Mouse (Mus musculus): ENCODE measurements around the gene Ghrl. TPM values are rescaled to one million over a fixed set of nuclear protein-coding genes. Genes with fewer than 3 reads are reported as not detected.
A peak's percentile ranks its signal among the peaks of the same experiment; 100 is the strongest.
"Not testable (repeated sequence)": the region's sequence is repeated elsewhere in the genome, so short reads cannot be mapped to it uniquely, and the experiment has no call there.

Gene Ghrl
- total and polyA plus RNA-seq, 3 experiments: not detected

DNA sequence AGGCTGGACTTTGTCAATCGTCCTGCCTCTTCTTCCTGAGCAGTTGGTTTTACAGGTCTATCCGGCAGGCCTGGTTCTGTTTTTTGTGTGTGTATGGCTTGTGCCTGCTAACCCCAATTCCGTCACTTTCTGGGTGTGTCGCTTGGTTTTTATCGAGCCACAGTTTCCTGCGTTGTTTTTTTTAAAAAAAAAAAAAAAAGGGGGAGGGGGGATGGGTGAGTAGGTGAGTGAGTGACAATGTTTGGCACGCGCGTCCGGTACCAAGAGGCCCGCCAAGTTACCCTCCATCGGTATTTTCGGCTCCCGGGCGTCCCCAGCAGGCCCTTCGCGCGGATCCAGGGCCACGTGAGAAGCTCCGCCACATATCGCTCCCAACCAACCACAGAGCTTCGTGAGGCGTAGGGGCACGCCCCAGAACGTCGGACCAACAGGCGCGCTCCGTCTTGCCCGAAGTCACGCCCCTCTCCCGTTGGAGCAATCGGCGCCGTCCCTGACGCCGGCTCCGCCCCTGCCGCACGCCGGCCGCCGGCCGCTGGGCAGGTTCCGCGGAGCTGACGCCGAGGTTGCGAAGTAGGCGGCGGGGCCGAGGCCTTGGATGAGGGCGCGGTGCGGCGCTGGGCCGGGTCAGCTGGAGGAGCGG, 23.0 kb downstream of the Ghrl start, which contains the start of gene Tatdn2:
Tatdn2 (plus strand) TSS at position 469 of the 640 bp plus-strand sequence.
- DNase-seq: peak; percentile 99

DNA sequence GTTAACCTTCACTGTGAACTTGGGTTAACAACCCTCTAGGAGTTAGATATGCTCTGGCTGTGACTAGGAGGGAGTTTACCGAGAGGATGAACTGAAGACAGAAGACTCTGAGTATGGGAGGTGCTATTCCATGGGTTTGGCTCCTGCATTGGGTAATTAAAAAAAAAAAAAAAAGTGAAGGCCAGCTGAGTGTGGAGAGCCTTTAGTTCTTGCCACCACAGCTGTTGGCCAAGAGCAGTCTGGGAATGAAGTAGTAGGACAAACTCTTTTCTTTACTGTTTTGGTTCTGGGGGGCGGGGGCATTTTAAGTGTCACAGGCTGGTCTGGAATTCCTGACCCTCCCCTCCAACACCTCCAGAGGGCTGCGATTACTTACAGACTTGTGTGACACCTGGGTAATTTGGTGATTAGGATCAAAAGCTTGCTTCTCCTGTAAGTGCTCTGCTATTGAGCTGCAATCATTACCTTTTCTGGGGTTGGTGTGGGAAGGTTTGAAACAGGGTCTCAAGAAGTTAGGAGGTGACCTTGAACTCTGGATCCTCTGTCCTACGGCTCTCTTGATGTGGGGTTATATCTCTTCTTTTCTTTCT, 23.8 kb downstream of the Ghrl start:
- no peak for DNase-seq

GRCm38 (mm10) chr6:113695203-113695602, 24.5 kb downstream of the Ghrl start:
- DNase-seq: no peak

DNA sequence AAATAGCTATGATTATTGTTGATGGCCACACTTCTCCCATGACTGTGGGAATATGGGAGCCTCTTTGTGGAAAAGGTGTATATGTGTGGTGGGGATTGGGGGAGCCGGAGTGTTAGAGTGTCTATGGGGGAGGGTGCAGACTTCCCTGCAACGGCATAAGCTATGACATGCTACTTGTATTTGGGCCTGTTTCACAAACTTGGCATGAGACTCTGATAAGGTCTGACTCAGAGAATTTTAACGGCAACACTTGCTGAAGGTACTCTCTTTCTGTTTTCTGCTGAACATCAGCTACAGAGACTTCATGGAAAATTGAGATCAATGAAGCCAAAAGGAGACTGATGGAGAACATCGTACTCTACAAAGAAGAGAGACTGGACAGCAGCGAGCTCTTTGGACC, 26.3 kb downstream of the Ghrl start:
- DNase-seq: no peak

DNA sequence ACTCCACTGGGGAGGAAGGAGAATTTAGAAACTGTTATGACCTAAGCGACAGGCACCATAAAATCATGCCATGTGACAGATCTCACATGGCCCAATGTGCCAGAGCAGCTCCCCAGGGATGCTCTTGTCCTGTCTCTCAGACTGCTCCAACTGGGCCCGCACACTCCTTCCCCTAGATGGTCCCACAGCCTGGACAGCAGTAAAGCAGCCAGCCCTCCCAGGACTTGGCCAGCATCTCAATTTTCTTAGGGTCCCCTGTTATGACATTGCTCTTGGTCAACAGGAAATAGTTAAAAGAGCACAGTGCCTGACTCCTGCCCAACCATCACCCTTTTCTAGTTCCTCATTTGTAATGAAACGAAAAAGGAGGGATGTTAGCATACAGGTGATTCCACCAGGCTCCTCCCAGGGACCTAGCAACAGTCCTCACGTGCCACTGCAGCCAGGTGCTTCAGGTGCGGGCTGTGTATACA, 27.0 kb downstream of the Ghrl start:
- DNase-seq: no peak

DNA sequence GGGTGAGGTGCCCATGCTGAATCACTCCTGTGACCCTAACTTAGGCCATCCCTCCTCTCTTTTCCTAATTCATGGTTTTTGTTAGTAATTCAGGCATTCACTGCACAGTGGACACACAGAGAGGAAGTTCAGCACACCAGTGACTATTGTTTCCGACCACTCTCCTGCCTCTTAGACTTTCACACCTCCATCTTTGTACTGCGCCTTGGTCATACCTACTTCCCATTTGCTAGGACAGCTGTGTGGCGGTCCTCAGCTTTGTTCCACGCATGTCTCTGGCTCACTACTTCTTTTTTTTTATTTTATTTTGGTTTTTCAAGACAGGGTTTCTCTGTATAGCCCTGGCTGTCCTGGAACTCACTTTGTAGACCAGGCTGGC, 28.6 kb downstream of the Ghrl start:
- no peak for DNase-seq

DNA sequence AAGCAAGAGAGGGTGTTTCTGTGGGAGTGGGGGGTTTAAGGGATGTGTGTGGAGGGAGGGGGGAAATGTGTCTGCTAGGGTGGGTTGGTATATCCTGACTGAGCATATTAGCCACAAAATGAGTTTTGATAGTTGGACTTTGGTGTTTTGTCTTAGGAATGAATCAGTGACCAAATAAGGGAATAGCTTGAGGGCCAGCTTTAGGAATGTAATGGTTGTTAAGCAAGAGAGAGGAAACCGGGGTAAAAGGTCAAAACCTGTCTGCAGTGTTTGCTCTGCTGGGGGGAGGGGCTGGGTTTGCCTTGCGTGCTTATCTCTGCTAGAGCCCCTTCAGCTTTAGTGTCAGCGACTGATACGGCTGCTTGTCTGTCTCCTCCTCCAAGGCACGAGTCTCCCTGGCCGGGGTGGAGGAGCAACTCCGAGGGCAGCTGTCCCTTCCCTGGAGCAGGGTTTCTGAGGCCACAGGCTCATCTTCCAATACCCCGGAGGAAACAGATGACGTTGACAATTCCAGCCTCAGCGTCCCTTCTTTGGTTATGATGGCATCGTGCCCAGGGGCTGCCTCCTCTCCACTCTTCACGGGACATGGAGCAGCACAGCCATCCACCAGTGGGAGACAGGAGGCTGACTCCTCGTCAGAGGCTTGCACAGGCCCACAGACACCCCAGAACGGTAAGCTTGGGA, 29.1 kb downstream of the Ghrl start:
- DNase-seq: peak; percentile 84

- DNase-seq: peak; percentile 61
These were observed 29.7 kb downstream of the Ghrl start for GRCm38 (mm10) chr6:113690008-113690399.

DNA sequence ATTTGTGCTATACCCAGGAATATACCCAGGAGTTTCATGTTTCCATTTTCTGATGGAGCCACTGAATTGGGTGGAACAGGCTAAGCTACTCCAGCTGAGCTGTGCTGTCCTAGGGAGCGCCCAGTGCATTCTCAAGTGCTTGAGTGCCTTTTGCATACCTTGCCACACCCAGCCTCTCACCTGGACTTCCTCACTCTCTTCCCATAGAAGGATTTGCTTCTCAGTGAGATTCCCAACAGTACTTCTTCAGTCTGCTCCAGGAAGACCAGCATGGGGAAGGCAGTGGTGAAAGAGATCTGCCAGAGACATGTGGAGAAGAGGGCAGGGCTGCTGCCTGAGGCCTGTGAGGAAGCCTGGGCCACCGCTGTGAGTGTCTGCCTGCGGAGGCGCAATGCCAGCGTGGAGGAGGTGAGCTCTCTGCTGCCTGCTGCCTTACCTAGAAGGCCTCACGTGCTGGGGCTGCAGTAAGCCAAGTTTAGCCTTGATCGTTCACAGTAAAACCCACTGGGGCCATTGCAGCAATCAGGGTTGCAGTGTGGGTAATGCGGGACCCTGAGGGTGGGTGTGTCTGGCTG, 33.0 kb downstream of the Ghrl start:
- no peak for DNase-seq

DNA sequence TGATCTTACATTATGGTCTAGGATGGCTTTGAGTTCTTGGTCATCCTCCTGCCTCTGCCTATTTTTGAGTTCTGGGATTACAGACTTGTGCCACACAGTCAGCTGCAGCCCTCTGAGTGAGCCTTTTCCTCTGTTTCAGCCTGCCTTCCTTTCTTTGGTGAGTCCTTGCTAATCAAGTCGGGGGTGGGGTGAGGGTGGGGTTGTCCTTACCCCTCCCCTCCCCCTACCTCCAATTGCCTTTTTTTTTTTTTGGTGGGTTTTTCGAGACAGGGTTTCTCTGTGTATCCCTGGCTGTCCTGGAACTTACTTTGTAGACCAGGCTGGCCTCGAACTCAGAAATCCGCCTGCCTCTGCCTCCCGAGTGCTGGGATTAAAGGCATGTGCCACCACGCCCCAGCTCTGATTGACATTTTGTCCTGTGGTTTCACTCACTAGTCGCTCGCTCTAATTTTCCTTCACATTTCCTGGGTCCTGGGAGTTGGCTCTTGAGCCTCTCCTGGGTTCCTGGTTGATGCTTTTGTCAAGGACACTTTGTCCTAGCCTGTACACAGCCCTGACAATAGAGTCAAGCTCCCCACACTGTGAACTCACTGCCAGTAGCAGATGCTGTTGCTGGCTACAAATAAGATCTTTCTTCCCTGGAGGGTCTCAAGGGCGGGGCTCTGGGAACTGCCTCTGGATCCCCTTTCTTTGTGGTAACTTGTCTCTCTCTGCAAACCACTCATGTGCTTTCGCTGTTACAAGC, 36.4 kb downstream of the Ghrl start:
- no peak for DNase-seq

DNA sequence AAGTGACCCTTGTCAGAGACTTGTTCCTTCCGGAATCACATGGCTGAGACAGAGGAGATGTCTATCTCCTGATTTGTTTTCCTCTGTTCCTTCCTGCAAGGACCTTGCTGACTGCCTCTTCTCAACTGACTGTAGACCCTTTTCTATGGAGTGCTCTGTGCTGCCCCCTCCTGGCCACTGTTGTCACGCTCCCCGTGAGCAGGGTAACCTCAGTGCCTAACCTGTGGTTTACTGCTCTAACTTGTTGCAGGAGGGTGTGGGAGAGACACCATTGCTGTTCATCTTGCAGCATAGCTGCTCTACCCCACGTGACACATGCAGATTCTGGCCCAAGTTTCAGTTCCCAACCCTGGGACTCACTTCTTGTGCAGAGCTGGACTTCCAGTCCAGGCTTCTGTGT, 38.4 kb downstream of the Ghrl start:
- peak; percentile 87 for DNase-seq

DNA sequence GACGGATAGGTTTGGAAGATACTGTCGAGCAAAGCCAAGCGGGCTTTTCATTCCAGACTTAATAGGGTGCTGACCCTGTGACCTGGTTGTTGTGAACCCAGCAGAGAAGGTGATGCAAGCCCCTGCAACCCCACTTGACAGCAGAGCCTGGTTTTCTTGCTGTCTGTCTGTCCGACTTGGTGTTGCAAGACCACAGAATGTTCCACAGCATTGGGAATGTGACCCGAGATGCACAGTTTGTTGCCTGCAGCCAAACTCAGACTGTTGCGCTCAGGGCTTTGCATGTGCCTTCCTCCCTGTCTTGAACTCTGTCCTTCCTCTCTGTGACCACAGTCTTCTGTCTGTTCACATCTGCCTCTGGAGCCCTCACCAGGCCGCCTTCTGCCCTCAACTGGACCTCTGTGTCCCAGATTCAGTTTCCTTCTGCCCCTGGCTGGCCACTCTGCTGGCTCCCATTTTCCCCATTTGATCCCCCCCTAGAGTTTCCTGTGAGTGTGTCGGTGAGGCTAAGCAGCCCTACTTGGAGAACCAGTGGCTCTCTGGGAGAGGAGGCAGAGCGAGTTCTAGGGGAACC, 39.6 kb downstream of the Ghrl start:
- no peak for DNase-seq

DNA sequence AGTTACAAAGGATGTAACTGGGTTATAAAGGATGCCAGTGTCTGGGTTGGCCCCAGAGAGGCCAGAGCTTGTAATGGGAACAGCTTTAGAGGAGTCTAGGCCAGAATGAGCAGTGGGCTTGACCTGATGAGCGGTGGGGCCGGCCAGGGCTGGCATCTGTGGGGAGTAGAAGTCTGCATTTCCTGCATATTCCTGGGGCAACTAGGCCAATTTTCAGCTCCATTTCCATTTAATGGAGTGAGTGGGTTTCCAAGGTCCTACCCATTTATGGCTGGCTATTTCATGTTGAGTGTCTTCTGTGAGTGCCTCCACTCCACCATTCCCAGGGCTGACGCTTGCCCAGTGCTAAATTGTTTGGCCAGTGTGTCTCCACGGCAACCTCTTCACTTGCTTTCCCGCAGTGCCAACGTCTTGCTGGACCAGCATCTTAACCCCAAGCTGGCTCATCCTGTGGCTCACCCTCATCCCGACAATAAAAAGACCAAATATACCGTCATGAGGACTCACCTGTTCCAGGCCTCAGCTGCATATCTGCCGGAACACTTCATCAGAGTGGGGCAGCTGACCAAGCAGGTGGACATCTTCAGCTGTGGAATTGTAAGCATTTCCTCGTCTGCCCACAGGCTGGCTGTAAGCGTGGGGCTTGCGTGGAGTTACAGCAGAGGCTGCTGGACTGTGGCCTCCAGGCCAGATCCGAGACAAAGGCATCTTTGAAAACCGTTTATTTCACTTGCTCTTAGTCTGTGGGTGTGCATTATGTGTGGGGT, 41.3 kb downstream of the Ghrl start:
- DNase-seq: no peak

- DNase-seq: no peak
These were observed 42.5 kb downstream of the Ghrl start for GRCm38 (mm10) chr6:113677070-113677734.

- DNase-seq: no peak
These were observed 43.7 kb downstream of the Ghrl start for GRCm38 (mm10) chr6:113675991-113676390.

- no peak for DNase-seq
These were observed 44.4 kb downstream of the Ghrl start for GRCm38 (mm10) chr6:113675234-113675633.

DNA sequence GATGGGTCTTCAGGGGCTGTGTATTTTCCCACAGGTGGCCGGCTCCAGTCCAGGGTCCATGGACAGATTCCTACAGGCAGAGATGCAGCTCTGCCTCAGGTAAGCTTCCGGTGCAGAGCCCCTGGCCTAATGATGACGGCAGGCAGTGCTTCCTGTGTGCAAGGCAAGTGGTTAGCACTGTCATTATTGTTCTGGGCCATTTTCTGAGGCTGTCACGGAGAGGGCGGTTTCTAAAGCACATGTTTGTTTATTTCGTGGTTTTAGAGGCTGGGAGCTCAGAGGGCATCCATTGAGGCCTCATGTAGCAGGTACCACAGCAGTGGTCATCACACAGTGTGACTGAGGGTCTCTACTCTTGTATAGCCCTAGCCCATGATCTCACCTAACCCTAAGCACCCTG, 46.7 kb downstream of the Ghrl start:
- DNase-seq: no peak

DNA sequence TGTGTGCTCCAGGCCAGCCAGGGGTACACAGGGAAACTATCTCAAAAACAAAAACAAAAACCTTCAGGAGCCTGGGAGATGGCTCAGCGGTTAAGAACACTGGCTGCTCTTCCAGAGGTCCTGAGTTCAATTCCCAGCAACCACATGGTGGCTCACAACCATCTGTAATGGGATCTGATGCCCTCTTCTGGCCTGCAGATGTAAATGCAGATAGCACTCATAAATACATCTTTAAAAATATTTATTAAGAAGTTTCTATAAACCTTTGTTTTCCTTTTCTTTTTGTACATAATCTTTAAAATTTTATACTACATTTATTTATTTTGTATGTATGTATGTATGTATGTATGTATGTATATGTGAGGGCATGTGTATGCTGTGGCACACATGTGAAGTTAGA, 47.7 kb downstream of the Ghrl start:
- DNase-seq: not testable (repeated sequence)

- DNase-seq: no peak
These were observed 49.9 kb downstream of the Ghrl start for GRCm38 (mm10) chr6:113669821-113670220.
